Mouse (Mus musculus) inflammation-experienced regulatory T-cells, adult 16 weeks (primary cell): ENCODE measurements around the gene Vmn1r63. TPM values are rescaled to one million over a fixed set of nuclear protein-coding genes. Genes with fewer than 3 reads are reported as not detected.

Source experiments
- polyA plus RNA-seq: library from polyadenylated mRNA; unstranded; fragments of 100-300 nt; shearing (Covaris generic); gene quantifications from one replicate; pipeline ENCODE4 v1.2.1, GENCODE M21; 2017

The Vmn1r63 gene
- polyA plus RNA-seq, result not detected

GRCm38 (mm10) chr7:5805345-5805744, at the start of gene Vmn1r63:
Vmn1r63 (minus strand) TSS chr7:5805445.

Other genes with a start within 250 kb of the Vmn1r63 start
- 0.06 TPM for gene Vmn1r61, start 192.2 kb downstream of the Vmn1r63 start, polyA plus RNA-seq
- gene Vmn1r62, start 131.8 kb downstream of the Vmn1r63 start, polyA plus RNA-seq, result not detected
- gene Vmn1r64, start 79.1 kb upstream of the Vmn1r63 start, polyA plus RNA-seq, result not detected
- gene Vmn1r65, start 205.6 kb upstream of the Vmn1r63 start, polyA plus RNA-seq, result not detected
- gene Nlrp4c, start 239.7 kb upstream of the Vmn1r63 start, polyA plus RNA-seq, result not detected